Mouse (Mus musculus) monocyte, adult 5-6 weeks (primary cell): Measurements from ENCODE around the gene Tex19.2. TPM values are rescaled to one million over a fixed set of nuclear protein-coding genes. Genes with fewer than 3 reads are reported as not detected.
"Not testable (repeated sequence)": the region's sequence is repeated elsewhere in the genome, so short reads cannot be mapped to it uniquely, and the experiment has no call there.

Experiments
- ATAC-seq: fragments of 153-309, 156-312 bp; replicated peaks from 2 replicates; pipeline ENCODE4 v1.8.0; 2017; ENCODE audit warnings: mild to moderate bottlenecking; ENCODE audit not compliant: low TSS enrichment, insufficient number of reproducible peaks, severe bottlenecking, poor library complexity, low FRiP score
- total RNA-seq: library from RNA; stranded (forward); fragments of 200-1000, 200-491, 200-594 nt; gene quantifications from 3 replicates; pipeline ENCODE4 v1.2.3, GENCODE M21; 2017

Tex19.2 gene
- total RNA-seq, 1 experiment from 2014 or later = not detected

GRCm38 (mm10) chr11:121118106-121118505 is 371 bp downstream of the Tex19.2 start:
- ATAC-seq = no peak

- ATAC-seq = no peak
Measured at GRCm38 (mm10) chr11:121112091-121112775, 6.2 kb downstream of the Tex19.2 start.

GRCm38 (mm10) chr11:121111601-121112000 is 6.9 kb downstream of the Tex19.2 start:
- no peak for ATAC-seq

- ATAC-seq = no peak
Measured at GRCm38 (mm10) chr11:121111051-121111450, 7.4 kb downstream of the Tex19.2 start.

GRCm38 (mm10) chr11:121109986-121110385 is 8.5 kb downstream of the Tex19.2 start:
- no peak for ATAC-seq

GRCm38 (mm10) chr11:121108061-121108460 is 10.4 kb downstream of the Tex19.2 start:
- ATAC-seq = no peak

- not testable (repeated sequence) for ATAC-seq
Measured at GRCm38 (mm10) chr11:121107242-121107641, 11.2 kb downstream of the Tex19.2 start.

GRCm38 (mm10) chr11:121101124-121101805 is 17.2 kb downstream of the Tex19.2 start:
- no peak for ATAC-seq

GRCm38 (mm10) chr11:121100692-121101091 is 17.8 kb downstream of the Tex19.2 start:
- ATAC-seq = no peak

GRCm38 (mm10) chr11:121099762-121100161 is 18.7 kb downstream of the Tex19.2 start:
- no peak for ATAC-seq

GRCm38 (mm10) chr11:121092606-121093585 is 25.6 kb downstream of the Tex19.2 start:
- no peak for ATAC-seq

GRCm38 (mm10) chr11:121090943-121091342 is 27.5 kb downstream of the Tex19.2 start:
- no peak for ATAC-seq

- ATAC-seq = no peak
Measured at GRCm38 (mm10) chr11:121089756-121090546, 28.5 kb downstream of the Tex19.2 start.

GRCm38 (mm10) chr11:121088997-121089396 is 29.5 kb downstream of the Tex19.2 start:
- no peak for ATAC-seq

- no peak for ATAC-seq
Measured at GRCm38 (mm10) chr11:121086296-121086695, 32.2 kb downstream of the Tex19.2 start.

GRCm38 (mm10) chr11:121085181-121085580 is 33.3 kb downstream of the Tex19.2 start:
- ATAC-seq = no peak

- peak; percentile 69 for ATAC-seq
Measured at GRCm38 (mm10) chr11:121082857-121083500, 35.5 kb downstream of the Tex19.2 start.

GRCm38 (mm10) chr11:121082250-121082649 is 36.2 kb downstream of the Tex19.2 start:
- ATAC-seq = 0 out of 2 replicates have a peak, but pooled peaks have one; percentile 22
